Mouse (Mus musculus): ENCODE results near the gene Lrig2.

- no peak for TF ChIP-seq POLR2A (IDR thresholded peaks at IDR 0.05; ENCODE audit: extremely low read depth, insufficient read depth, low read length)
- no peak for TF ChIP-seq CTCF (IDR thresholded peaks at IDR 0.05; ENCODE audit: low read depth, low read length)
These were observed 2.8 kb upstream of the Lrig2 start for GRCm38 (mm10) chr3:104514510-104514909.
